Mouse (Mus musculus): ENCODE results near the gene Zfp800.

The Zfp800 gene

DNA sequence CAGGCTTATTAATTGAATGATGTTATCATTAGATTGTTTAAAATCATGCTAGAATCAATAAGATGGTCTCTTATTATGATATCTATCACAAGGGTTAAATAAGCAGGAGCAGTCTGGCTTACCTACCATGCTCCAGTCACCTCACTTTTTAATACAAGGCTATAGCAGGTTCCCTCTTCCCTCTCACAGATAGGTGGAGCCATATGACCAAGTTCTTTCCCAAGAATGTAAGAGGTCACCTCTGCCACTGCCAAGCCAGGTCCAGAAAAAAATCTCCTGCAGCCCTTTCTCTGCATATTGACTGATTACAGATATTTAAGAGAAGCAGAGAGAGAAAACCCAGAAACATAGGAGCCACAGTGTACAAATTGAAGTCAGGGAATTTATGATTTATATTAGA is 88.1 kb downstream of the Zfp800 start:
- ATAC-seq (ENCODE audit: low TSS enrichment), result peak; percentile 69

DNA sequence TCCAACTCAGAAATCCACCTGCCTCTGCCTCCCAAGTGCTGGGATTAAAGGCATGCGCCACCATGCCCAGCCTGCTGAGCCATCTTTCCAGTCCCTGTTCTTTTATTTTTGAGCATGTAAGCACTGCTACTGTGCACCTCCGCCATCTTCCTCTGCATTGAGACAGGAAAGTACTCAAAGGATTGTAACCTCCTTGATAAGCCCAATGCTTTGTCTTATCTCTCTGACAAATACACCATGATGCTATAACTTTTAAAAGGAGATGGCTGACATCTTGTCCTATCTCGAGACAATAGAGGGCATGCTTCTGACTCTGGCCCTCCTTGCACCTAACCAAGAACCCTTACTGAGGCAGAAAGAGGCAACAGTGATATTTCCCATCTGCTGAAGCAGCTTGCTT is 88.9 kb downstream of the Zfp800 start:
- ATAC-seq (ENCODE audit: low TSS enrichment), result no peak

DNA sequence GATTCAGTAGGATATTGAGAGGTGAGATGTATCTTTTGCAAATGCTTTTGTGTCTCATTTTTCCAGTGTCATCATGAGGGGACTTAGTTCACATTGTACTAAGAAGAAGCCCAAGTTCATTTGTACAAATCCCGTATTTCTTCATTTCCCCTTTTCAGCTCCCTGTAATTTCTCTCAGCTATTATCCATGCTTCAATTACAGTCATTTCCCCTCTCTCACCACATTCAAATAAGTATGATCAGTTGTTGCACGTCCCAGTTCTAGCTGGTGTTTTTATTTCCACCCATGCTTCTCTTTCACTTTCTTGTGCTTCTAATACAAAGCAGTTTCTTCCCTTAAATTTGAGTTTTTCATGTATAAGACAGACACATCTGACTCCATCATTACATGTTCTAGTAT is 91.1 kb downstream of the Zfp800 start:
- no peak for ATAC-seq (ENCODE audit: low TSS enrichment)

DNA sequence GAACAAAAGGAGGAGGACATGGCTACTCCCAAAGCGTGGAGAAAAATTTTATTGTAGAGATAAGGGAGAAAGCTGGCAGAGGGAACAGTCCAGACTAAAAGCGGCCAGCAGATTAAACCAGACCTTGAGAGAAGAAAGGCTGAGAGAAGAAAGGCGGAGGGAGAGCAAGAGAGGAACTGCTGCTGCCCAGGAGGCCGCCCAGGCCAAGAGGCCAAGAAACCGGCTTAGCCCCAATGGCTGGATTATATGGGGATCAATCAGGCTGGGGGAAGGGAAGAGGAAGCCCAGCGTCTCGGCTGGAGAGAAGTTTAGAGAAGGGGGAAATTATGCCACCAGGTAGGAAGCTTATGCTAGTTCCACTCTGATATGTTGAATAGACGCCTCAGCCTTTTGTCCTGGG is 101.5 kb downstream of the Zfp800 start:
- no peak for ATAC-seq (ENCODE audit: low TSS enrichment)

DNA sequence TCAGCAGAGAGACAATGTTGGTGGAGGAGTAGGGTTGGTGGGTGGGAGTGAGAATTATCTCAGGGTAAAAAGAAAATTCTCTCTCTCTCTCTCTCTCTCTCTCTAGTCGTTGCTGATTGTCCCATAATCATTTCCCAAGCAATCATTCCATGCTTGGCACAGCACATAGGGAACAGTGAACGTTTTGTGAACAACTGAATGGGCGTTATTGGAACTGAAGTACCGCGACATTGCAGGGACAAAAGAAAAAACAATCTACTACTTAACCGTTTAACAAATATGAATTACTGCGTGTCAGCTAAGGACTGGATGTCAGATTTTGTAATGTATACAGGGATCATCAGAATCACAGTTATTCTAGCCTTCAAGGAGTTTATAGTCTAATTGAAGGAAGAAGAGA is 102.2 kb downstream of the Zfp800 start:
- ATAC-seq (ENCODE audit: low TSS enrichment), result no peak

DNA sequence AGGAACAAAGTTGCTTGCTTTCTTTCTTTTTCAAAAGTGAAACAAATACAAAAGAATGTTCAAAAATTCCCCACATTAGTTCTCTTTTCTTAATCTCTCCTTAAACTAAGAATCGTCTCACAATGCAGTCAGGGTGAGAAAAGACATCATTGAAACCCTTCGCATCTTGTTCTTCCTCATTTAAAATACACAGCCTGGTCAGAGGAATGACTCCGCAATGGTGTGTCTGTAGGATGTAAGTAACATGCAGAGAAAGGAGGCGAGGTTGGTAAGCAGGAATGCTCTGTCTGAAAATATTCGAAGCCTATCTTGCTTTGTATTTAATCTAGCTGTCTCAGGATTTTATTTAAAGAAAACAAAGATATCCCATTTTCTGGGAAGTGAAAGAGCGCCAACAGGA is 105.0 kb downstream of the Zfp800 start:
- no peak for ATAC-seq (ENCODE audit: low TSS enrichment)

DNA sequence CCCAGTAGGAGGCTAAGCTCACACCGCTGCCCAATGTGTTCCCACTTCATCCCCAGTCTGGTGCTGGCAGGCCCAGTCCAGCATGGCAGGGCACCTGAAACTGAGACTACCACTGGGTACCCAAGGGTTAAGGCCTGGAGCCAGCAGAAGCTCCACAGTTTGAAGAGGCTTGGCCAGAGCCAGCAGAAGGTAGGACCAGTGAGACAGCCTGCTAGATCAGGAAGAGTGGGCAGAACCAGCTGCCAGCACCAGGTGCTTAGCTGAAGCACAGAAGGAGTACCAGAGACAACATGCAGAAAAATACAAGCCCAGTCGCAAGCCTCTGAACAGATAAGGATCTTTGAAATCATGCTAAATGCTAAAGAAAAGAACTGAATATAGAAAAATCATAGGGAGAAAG is 117.9 kb downstream of the Zfp800 start:
- ATAC-seq (ENCODE audit: low TSS enrichment), result peak; percentile 95

DNA sequence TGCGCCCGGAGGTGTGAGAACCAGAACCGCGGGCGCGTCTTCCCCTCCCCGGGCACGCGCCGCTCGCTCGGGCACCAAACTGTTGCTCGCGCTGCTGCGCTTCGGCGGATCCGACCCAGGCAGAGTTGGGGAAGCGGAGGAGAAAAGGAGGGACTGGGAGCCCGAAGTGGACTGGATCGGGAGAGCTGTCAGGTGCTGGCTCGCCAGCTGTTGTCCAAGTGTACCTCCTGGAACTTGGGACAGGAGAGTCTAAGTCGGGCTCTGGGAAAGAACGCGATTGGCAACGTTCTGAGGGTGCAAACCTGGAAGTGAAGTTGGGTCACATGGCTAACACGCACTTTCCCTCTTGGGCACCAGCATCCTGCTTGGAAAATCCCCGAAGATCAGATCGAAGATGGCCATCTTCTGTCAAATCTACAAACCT is 135.6 kb downstream of the Zfp800 start:
- peak; percentile 75 for ATAC-seq (ENCODE audit: low TSS enrichment)

DNA sequence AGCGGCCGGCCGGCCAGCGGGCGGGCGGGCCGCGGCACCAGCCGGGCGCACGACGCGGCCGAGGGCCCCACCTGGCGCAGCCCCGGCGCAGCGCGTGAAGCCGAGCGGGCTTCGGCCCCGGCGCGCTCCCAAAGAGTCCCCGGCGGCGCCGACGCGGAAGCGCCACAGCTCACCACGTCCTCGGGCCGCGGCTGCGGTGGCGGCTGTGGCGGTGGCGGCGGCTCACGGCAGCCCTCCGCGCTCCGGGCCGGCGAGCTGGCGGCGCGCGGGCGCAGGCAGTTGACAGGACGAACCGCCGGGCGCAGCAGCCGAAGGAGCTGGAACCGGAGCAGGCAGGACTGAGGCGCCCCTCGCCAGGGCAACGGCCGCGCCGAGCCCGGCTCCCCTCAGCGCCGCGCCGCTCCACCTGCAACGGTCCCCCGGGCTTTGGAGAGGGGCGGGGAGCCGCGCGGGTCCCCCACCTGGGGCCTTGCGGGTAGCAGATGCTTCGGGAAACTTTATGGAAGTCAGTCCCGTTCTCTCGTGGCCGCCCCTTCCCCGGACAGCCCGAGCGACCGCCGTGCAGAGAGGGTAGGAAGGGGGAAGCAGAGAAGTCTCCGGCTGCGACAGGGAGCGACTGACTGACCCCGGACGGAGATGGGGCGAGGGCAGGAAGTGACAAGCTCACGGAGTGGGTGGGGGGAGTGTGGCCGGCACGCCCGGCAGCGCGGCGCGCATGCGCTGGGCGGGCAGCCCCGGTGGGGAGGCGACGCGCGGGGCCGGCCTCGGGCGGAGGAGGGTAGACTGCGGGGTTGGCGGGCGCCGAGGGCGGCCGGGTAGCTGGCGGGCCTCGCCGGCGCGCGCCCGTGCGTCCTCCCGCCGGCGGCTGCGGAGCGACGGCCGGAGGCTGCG is 136.3 kb downstream of the Zfp800 start:
- peak; percentile 95 for ATAC-seq (ENCODE audit: low TSS enrichment)

DNA sequence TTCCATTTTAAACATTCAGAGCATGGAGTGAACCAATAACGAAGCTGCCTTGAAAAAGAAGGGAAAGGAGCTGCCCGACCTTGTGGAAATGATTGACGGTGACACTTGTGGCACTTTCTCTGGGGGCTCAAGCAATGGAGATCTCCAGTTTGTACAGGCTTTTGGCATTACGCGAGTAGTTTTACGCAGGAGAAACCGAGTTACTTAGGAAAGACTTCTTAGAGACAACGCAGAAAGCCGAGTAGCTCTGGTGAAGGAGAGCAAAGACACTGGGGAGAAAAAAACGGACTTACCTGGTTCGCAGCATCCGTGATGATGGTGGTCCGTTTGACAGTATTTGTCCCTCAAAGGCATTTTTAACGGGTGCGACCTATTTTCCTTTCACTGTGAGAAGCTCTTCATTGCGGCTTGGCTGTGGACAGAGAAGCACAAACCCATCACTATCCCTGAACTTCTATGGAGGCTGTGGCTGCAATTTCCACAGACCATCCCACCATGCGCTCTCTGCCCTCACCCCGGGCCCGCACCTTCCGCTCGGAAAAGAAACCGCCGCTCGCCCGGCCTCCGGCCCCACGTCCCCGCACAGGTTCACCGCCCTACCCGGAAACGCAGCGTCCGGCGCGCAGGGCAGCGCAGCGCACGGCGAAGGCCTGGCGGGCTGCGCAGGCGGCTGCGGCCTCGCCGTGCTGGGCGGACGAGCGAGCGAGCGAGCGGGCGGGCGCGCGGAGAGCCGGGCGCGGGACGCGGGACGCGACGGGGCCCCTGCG is 137.2 kb downstream of the Zfp800 start:
- peak; percentile 55 for ATAC-seq (ENCODE audit: low TSS enrichment)

DNA sequence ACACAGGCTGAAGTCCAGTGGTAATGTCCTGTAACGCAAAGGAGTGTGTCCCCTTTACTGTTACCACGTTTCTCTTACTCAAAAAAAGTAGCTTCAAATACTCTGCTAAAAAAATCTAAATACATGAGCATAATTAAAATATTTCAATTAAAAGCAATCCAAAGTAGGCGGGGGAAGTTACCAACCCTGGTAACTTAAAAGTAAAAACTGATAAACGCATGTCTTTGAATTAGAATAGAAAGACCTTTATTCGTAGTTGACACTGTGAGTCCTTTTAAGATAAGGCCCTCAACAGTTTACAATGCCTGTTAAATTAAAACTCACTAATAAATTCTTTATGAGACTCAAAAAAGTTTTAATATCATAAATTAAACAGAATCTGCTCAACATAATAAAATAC is 138.1 kb downstream of the Zfp800 start:
- no peak for ATAC-seq (ENCODE audit: low TSS enrichment)

DNA sequence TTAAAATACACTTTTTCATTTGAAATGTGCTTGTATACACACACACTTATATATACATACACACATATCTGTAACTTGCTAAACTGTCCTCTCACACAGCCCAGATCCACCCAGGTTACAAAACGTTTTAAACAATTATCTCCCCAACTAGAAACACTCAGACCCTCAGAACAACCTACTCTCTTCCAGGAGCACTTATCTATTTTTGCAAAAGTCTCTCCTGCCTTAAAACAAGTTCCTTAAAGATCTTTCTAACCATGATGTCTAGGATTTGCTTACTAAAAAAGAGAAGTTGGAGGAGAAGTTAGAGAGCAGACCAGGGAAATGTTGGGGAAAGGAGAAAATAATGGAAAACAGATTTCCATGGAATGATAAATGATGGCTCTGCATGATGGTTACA is 139.4 kb downstream of the Zfp800 start:
- ATAC-seq (ENCODE audit: low TSS enrichment), result no peak

DNA sequence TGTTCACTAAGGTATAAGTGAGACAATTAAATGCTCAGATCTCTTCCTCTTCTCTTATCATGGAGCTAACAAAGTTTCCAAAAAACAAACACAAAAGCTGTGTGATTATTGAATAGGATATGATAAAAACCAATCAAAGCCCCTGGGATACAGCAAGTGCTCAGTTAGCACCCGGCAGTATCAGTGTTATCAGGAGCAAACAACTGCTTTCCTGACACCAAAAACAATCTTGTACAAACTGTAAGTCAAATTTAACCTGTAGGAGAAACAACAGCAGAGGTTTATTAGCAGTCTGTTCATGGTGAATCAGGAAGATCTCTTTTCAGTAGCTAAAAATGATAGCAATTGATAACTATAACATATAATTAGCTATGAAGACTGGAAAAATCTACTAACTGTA is 140.0 kb downstream of the Zfp800 start:
- ATAC-seq (ENCODE audit: low TSS enrichment), result no peak

DNA sequence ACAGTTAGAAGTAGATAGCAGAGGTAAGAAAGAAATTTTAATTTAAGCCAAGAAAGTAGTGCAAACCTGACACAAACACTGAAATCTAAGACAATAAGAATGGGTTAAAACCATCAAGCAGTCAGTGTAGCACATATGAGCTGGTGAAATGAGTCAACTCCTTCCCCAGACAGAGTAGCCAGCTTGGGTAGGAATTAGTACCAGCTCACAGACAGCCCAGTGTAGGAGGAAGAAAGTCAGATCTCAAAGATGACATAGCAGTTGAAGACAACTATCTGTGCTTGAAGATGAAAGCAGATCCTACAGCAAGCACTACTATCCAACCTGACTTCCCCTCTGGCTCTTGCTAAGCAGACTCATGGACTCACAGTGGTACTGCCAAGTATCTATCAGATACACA is 145.0 kb downstream of the Zfp800 start:
- ATAC-seq (ENCODE audit: low TSS enrichment), result peak; percentile 96

DNA sequence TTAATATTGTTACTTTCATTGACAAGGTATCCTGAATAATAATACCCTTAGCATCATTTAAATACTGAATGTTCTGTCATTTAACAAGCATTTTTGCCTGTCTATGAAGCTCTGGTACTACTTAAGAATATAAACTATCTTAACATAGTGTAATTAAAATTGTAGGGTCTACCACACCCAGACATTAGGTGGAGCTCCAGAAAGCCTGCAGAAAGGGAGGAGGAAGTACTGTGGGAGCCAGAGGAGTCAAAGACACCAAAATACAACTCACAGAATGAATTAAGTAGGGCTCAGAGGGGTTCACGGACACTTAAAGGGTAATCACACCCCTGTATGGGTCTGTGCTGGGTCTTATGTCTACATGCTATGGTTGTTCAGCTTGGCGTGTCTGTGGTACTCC is 149.6 kb downstream of the Zfp800 start:
- ATAC-seq (ENCODE audit: low TSS enrichment), result no peak

DNA sequence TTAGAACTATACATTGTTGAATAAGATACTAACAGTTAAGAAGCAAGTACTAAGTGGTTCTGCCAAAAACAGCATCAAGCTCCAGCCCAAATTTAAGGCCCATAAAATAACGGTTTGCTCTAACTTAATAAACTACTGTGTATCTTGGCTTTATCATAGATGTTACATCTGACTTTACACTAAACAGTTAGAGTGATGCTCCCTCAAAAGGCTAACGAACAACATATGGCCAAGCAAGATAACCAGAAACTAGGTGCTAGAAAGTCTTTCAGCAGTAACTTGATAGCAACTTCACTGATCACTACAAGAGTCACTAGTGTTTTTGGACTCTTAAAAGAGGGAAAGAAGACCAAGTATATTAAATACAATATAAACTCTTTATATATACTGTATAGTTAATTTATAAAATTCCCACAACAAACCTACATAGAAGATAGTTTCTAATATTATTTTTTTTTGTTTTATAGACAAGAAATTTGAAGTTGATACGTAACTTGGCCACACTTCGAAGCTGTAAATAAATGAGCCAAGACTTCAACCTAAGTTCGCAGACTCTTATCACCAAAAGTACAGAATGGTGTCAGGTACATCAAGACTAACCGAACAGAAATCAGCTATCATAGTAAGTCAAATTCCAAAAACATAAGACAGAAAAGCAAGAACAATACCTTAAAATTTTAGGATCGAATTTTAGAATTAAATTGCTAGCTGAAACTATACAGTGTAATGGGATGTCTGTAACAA is 165.0 kb downstream of the Zfp800 start:
- ATAC-seq (ENCODE audit: low TSS enrichment), result no peak

DNA sequence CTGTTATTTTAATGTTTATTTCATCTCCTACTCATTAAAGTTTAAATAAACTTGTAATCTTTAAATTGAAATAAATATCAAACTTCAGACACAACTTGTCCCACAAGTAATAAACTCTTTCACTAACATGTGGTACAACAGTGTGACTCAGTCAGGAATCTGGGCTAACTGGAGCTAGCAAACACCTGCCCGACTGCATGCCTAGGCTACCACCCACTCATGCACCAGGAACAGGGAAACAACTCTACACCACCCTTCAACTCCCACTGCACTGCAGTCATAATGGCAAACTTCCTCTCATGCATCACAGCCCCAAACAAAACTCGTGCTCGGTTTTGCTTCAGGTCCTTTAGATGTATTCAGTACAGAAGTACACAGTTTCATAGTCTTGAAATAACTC is 169.7 kb downstream of the Zfp800 start:
- peak; percentile 64; the same call in 1 of the 2 replicates for ATAC-seq (ENCODE audit: low TSS enrichment)

DNA sequence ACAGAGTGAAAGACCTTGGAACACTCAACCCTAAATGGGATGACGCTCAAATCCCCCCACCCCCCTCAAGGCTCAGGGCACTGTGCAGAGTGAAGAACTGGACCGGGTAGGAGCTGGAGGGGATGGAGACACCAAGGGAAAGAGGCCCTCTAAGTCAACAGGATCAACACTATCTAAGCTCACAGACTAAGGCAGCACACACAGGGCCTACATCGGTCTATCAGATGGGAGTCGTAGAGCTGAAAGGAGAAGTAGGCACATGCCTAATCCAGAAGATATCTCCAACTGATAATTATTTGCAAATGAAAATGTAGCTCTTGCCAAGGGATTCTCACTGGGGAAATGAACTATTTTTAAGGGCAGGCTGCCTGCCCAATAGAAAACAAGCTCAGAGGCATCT is 176.8 kb downstream of the Zfp800 start:
- ATAC-seq (ENCODE audit: low TSS enrichment), result no peak

DNA sequence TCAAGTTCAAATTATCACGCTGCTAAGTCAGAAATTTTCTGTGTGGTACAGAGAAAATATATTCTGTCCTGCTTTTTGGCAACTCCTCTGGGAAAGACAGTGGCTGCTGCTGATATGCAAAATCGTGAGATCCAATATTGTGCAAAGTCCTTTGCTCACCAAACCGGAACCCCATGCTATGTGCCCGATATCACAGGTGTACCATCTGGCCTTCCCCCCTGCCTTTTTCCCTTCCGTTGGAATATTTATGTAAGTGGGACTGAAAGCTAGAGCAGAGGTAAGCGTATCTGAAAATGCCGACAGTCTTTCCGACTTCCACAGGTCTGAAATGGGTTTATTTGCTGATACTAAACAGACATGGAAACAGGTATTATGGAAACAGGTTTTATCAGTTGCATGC is 179.4 kb downstream of the Zfp800 start:
- no peak for ATAC-seq (ENCODE audit: low TSS enrichment)

DNA sequence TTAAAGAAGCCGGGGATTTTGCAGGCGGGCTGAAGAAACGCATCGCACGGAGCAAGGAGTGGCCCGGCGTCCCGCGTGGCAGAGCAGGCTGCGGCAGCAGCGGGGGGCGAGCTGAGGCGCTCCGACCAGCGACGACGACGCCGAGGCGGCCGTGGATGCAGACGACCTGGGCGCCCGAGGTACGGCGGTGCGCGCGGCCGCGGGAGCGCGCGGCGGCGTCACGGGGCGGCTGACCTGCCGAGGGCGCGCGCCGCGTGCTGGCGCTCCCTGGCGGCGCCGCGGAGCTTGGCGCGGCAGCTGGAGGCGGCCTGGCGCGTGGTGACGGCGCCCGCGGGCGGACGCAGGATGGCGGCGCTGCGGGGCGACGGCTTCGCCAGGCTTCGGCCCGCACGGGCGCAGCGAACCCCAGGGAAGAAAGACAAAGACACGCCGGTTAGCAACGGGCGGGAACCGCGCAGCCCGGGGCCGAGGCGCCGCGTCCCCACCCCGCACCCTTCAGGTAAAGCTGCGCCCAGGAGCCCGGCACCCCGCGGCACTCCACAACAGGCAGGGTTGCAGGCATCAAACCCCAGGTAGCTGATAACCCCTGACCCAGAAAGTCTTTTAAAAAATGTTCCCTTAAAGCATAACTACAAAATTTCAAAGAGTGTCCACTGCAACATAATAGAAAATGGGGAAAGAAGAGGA is 182.4 kb downstream of the Zfp800 start:
- ATAC-seq (ENCODE audit: low TSS enrichment), result peak; percentile 87

DNA sequence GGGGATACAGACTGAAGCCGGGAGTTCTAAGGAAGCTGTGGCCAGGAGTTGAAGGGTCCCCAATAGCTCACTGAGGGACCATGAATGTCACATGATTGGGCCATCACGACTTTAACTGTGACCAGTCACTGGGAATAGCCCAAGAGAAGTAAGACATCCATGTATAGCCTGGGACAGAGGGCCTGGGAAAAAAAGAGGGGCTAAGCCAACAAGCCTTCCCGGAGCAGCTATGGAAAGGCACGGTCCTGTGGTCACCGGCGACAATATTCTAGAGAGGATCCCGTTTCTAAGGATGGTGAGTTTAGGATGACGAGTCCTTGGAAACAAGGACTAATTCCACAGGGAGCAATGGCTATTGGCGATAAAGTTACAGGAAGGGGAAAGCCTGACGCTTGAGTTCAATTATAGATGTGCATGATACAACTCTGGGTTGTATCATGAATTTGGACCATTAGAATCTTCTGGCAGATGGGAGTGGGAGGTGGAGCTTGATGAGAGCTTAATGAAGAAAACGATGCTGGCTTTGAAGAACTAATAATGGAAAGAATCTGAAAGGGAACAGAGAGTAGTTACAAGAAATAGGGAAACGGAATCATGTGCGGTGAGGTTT is 183.0 kb downstream of the Zfp800 start:
- peak; percentile 51 for ATAC-seq (ENCODE audit: low TSS enrichment)
